Mouse (Mus musculus) heart, adult 2 months (tissue): ENCODE results near the gene Daam1. TPM values are rescaled to one million over a fixed set of nuclear protein-coding genes. Genes with fewer than 3 reads are reported as not detected.

Experiments
- DNase-seq, 2 experiments: peaks; one replicate each; pipeline ENCODE4 v3.0.0; 2021
- H3K27ac ChIP-seq: fragments of 200-600 bp; 2 replicates; pipeline ENCODE4 v1.8.1; 2022
- H3K27me3 ChIP-seq: fragments of 200-500 bp; 2 replicates; pipeline ENCODE4 v1.6.1; 2012; ENCODE audit warnings: mild to moderate bottlenecking, low read length, inconsistent platforms, mixed read lengths; ENCODE audit not compliant: control insufficient read depth, insufficient read depth
- H3K36me3 ChIP-seq: fragments of 200-500 bp; 2 replicates; pipeline ENCODE4 v1.6.1; 2012; ENCODE audit warnings: low read length, inconsistent platforms; ENCODE audit not compliant: control insufficient read depth, insufficient read depth
- H3K4me1 ChIP-seq: fragments of 200-500 bp; 2 replicates; pipeline ENCODE4 v1.6.1; 2011; ENCODE audit warnings: low read length; ENCODE audit not compliant: control insufficient read depth, insufficient read depth
- H3K4me3 ChIP-seq: fragments of 200-600 bp; 2 replicates; pipeline ENCODE4 v1.8.1; 2022
- H3K79me2 ChIP-seq: fragments of 200-500 bp; replicated peaks from 2 replicates; pipeline ENCODE4 v1.6.1; 2012; ENCODE audit warnings: mild to moderate bottlenecking, inconsistent platforms, low read length, moderate library complexity, mixed read lengths; ENCODE audit not compliant: control insufficient read depth, insufficient read depth
- H3K9ac ChIP-seq: fragments of 200-500 bp; 2 replicates; pipeline ENCODE4 v1.6.1; 2012; ENCODE audit warnings: low read depth, mild to moderate bottlenecking, control low read depth, inconsistent platforms, low read length, mixed read lengths
- CTCF ChIP-seq: fragments of 200-600 bp; IDR thresholded peaks from 2 replicates; pipeline ENCODE4 v1.8.1; 2022; ENCODE audit warnings: antibody characterized with exemption, mild to moderate bottlenecking, moderate library complexity
- EP300 ChIP-seq: fragments of 200-500 bp; IDR thresholded peaks from 2 replicates; pipeline ENCODE4 v1.6.1; 2011; ENCODE audit warnings: low read depth, low read length, control low read depth; ENCODE audit not compliant: insufficient read depth
- POLR2A ChIP-seq: fragments of 200-500 bp; IDR thresholded peaks from 2 replicates; pipeline ENCODE4 v1.6.1; 2011; ENCODE audit warnings: mild to moderate bottlenecking, low read depth, low read length, control low read depth; ENCODE audit not compliant: insufficient read depth
- WGBS: fragments of 180-500 bp; shearing (Covaris S2); methylation state at CpG from one replicate; pipeline ENCODE4 v1.1.7; 2018; 5-methylcytosine and 5-hydroxymethylcytosine counted together
- intact Hi-C: fragments of 180-260 bp; cut with DNase I; formaldehyde crosslinking; loops from one replicate; pipeline ENCODE4 v1.15.1; 2025
- polyA plus RNA-seq: library from polyadenylated mRNA; depleted of rRNA; stranded (reverse); fragments of >200 nt; gene quantifications from 2 replicates; pipeline ENCODE4 v1.2.3, GENCODE M21; 2012
- total RNA-seq, 2 experiments: library from RNA; stranded (reverse); gene quantifications; 2 replicates each; pipeline ENCODE4 v1.2.3; 2021

The Daam1 gene
- total and polyA plus RNA-seq, 3 experiments, result 13.1 to 77.6 (median 67.2) TPM

DNA sequence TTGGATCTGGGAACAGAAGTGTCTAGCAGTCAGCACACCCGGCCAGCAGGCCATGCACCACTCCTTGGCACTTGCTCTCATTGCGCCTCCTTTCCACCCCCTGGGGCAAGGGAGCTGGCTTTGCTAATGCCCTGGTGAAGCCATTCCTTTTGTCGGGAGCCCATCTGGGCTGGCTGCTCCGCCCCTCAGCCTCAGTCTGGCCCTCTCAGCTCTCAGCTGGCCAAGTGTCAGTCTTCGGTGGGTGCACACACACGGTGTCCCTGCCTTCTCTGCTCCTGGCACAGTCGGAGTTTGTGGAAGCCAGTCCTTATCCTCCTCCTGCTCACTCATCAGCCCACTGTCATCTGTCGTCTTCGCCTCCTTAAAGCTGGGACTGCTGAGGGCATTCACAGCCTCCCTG, 142.7 kb downstream of the Daam1 start:
- 54% methylated on average over 9 of the region's 9 CpGs for WGBS
- H3K27ac ChIP-seq, result peak overlapping the region; percentile 42
- no peak overlapping the region for H3K4me3 ChIP-seq
- no peak for TF ChIP-seq POLR2A
- no peak for TF ChIP-seq CTCF
- TF ChIP-seq EP300, result no peak
- no peaks in the 10 kb centered on the region for H3K79me2 ChIP-seq
- H3K4me1 ChIP-seq, result peaks cover 24% of the 10 kb centered on the region
- H3K27me3 ChIP-seq, result no peaks in the 10 kb centered on the region
- H3K9ac ChIP-seq, result no peak overlapping the region
- peaks cover 49% of the 10 kb centered on the region for H3K36me3 ChIP-seq
- intact Hi-C loops, result no loop called here
- DNase-seq, result peak in 1 of 2 experiments; percentile 46

DNA sequence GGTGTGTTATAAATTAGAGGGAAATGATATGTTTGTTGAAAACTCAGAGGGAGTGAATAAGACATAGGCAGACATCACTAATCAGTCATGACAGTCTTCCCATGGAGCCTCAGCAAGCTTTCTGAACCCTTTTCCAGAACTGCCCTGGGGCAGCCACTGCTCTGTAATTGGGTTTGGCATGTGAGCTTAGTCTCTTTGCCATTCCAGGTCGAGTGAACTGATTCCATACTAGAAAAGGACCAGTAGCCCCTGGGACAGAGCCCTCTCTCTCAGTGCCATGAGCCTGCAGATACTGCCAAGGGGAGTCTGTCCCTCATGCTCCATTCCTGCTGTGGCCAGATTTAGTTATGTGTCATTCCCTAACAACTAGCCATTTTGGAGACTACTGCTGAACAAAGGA, 144.7 kb downstream of the Daam1 start:
- no peaks in the 10 kb centered on the region for H3K27me3 ChIP-seq
- no peak overlapping the region for H3K9ac ChIP-seq
- intact Hi-C loops, result loop anchor here (2.0 to 5.0 kb wide), 2 partner anchors 143 to 208 kb away; no protein-coding TSS in a partner anchor
- WGBS, result 33% methylated on average over 1 of the region's 1 CpGs
- peaks cover 57% of the 10 kb centered on the region for H3K36me3 ChIP-seq
- no peak overlapping the region for H3K4me3 ChIP-seq
- H3K27ac ChIP-seq, result peak overlapping the region; percentile 62
- no peak for TF ChIP-seq CTCF
- TF ChIP-seq POLR2A, result no peak
- TF ChIP-seq EP300, result no peak
- H3K79me2 ChIP-seq, result no peaks in the 10 kb centered on the region
- no peak for DNase-seq
- peaks cover 25% of the 10 kb centered on the region for H3K4me1 ChIP-seq

DNA sequence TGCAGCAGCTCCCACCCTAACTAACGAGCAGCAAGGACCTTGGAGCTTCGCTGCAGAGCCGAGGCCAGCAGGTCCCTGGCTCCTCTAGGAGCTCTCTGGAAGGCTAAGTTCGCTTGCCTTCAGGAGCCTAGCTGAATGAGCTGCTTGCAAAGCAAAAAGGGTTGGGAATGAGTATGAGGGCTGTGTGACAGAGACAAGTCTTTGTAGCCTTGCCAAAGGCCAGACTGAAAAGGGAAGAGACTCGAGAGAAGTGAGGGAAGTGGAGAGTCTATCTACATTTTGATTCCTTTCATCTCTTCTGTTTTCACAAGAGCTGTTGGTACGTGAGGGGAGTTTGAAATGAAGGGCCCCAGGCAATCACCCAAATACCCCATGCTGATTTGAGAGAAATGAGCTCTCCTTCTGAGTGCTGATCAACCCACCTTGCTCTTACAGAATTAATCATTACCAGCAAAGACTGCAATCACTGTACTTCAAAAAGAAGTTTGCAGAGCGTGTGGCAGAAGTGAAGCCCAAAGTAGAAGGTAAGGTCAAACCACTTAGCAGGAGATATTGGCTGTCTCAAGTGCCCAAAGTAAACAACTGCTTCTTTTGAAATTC, 145.6 kb downstream of the Daam1 start:
- 51% methylated on average over 7 of the region's 7 CpGs for WGBS
- intact Hi-C loops, result loop anchor here (2.0 to 5.0 kb wide), 2 partner anchors 144 to 209 kb away; no protein-coding TSS in a partner anchor
- Histone ChIP-seq H3K4me3 (no peak overlapping the region), H3K4me1 (peaks cover 22% of the 10 kb centered on the region), H3K36me3 (peaks cover 50% of the 10 kb centered on the region), H3K27me3 (no peaks in the 10 kb centered on the region), H3K79me2 (no peaks in the 10 kb centered on the region), H3K9ac (no peak overlapping the region; the same call in 1 of the 2 replicates), H3K27ac (peak overlapping the region; percentile 62)
- no peak for DNase-seq
- no peak for TF ChIP-seq CTCF
- no peak for TF ChIP-seq POLR2A
- no peak for TF ChIP-seq EP300

DNA sequence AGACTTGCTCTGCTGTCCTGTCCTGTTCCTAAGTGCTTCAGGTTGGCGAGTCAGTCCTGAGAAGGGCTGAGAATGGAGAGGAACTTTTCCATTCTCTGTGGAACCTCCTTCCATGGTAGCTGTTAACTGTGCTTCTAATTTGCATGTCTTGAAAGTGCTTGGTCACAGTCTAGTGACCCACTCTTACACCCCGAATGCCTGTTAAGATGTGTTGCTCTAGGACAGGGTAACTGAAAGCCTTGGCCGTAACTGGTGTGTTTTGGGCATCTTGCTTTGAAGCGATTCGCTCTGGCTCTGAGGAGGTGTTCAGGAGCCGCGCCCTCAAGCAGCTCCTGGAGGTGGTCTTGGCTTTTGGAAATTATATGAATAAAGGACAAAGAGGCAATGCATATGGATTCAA, 146.5 kb downstream of the Daam1 start:
- no peak for DNase-seq
- 92% methylated on average over 7 of the region's 7 CpGs for WGBS
- Histone ChIP-seq H3K79me2 (no peaks in the 10 kb centered on the region), H3K27ac (peak overlapping the region; percentile 62; the same call in 1 of the 2 replicates), H3K4me1 (peaks cover 20% of the 10 kb centered on the region), H3K36me3 (peaks cover 45% of the 10 kb centered on the region), H3K4me3 (no peak overlapping the region), H3K9ac (0 out of 2 replicates have a peak overlapping the region, but pooled peaks have one; percentile 9), H3K27me3 (no peaks in the 10 kb centered on the region)
- TF ChIP-seq EP300, result no peak
- no peak for TF ChIP-seq CTCF
- no peak for TF ChIP-seq POLR2A
- intact Hi-C loops, result loop anchor here (2.0 to 5.0 kb wide), 2 partner anchors 145 to 210 kb away; no protein-coding TSS in a partner anchor

DNA sequence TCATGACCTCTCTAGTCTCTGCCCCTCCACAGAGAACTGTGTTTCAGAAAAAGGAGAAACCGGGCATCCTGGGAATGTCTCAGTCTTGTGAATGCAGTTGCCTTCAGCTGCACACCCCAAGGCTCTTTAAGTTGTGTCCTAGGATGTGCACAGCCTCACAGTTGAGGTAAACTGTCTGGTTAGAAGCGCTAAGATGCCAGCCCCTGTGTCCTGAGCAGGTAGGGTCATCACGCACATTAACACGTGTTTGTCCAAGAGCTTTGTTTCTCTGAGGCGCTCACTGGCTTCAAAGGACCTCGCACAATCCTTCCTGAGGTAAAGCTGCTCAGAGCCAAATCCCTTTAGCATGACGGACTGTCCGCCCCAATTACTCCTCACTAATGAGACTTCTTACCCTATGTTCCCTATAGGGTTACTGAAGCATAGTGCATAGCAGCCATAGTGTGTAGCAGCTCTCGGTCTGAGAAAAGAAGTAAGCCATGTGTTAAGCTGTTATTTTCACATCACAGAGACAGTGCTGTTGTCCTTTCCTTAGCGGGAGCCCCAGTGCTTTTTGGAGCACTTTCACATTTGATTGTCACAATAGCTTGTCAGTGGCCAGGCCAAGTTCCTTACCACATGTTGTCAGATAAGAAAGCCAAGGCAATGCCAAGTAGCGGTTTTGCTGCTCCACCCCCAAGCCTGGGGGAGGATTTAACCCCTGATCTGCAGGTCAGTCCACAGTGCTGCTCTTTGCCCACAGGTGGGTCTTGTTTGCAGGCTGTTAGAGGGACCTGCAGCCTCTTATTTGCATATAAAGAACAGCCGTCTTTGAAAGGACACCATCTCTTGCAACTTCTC, 147.9 kb downstream of the Daam1 start:
- intact Hi-C loops, result loop anchor here (5.0 kb wide), 1 partner anchor 211 kb away; no protein-coding TSS in a partner anchor
- H3K4me1 ChIP-seq, result peaks cover 20% of the 10 kb centered on the region
- no peak overlapping the region for H3K4me3 ChIP-seq
- H3K27ac ChIP-seq, result peak overlapping the region; percentile 86
- peaks cover 45% of the 10 kb centered on the region for H3K36me3 ChIP-seq
- peak overlapping the region; percentile 53 for H3K9ac ChIP-seq
- WGBS, result 45% methylated on average over 12 of the region's 12 CpGs
- no peaks in the 10 kb centered on the region for H3K27me3 ChIP-seq
- TF ChIP-seq CTCF (no peak), EP300 (peak; percentile 2; the same call in 1 of the 2 replicates), POLR2A (0 out of 2 replicates have a peak, but pooled peaks have one; percentile 24)
- H3K79me2 ChIP-seq, result no peaks in the 10 kb centered on the region
- DNase-seq, result peak; percentile 60 to 74

DNA sequence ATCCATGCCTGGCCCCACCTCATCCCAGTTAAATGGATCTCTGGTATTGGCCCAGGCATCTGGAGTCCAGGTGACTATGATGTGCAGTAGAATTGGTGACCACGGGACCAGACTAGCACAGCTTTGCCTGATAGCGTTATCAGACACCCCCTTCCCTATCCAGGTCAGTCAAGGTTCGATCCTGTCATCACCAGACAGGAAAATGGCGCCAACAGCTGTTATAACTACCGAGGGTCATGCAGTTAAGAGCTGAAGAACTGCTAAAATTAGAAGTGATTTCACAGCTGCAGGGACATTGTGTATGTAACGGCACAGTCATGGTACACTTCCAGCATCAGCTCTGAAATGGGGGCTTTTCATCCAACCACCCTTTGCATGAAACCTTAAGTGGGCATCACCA, 149.3 kb downstream of the Daam1 start:
- Histone ChIP-seq H3K4me1 (peaks cover 20% of the 10 kb centered on the region), H3K36me3 (peaks cover 39% of the 10 kb centered on the region), H3K9ac (no peak overlapping the region), H3K27me3 (no peaks in the 10 kb centered on the region), H3K4me3 (no peak overlapping the region), H3K79me2 (no peaks in the 10 kb centered on the region), H3K27ac (peak overlapping the region; percentile 86)
- peak in 1 of 2 experiments; percentile 68 for DNase-seq
- intact Hi-C loops, result no loop called here
- TF ChIP-seq EP300 (peak; percentile 96), POLR2A (no peak)
- 25% methylated on average over 6 of the region's 6 CpGs for WGBS
